Mouse (Mus musculus) B cell, adult 2 months (primary cell): ENCODE data around the gene Phc2.
A peak's percentile ranks its signal among the peaks of the same experiment; 100 is the strongest.

Experiments used
- DNase-seq, 2 experiments: peaks; one replicate each; pipeline ENCODE4 v3.0.0; 2022

The Phc2 gene

DNA sequence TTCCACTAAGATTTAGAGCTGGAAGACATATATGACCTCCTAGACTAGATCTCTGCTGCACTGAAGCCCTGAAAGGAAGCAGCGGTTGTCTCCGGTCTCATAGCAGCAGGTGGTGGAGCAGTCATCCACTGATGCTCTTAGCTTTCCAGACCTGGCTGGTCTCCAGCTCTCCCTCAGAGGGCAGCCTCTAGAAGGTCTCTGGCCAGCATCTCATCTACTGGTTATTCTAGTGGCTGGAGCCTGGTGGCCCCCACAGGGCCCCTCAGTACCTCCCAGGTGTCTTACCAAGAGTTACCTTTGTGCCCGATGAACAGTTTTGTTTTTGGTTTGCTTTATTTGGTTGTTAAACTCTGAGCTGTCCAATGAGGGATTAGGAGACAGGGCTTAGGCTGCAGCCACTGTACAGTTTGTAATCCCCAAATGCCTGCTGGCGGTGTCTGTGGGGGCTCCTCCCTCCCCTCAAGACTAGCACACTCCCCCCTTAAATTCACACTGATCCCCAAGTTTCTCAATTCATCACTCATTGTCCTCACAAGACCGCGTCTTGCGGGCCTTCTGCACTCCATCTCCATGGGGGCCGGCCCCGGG lies 66.7 kb downstream of the Phc2 start:
- DNase-seq: no peak

DNA sequence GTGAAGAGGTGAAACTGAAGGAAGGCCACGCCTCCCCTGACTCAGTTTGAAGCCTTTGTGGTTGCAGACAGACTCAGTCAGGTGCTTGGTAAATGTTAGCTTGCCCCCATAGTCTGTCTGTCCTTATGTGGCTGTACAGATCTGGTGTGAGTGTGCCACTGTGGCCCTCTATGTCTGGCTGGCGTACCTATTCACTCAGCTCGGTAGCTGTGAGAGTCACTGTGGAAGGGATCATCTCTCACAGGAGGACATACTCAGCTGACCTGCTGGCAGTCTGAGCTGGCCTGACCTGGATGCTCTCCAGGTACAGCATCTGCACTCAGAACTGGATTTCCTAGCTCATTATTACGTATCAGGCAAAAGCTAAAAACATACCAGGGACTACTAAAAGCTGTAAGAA lies 67.3 kb downstream of the Phc2 start:
- no peak for DNase-seq

DNA sequence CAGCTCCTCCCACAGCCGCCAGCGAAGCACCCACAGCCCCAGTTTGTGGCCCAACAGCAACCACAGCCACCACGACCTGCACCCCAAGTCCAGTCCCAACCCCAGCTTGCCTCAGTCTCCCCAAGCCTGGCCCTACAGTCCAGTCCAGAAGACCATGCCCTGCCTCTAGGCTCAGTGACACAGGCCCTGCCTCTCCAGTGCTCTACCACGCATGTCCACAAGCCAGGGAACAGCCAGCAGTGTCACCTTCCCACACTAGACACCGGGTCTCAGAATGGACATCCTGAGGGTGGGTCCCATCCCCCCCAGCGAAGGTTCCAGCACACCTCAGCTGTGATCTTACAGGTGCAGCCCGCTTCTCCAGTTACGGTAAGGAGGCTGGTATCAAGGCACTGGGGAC lies 68.4 kb downstream of the Phc2 start:
- DNase-seq: no peak

DNA sequence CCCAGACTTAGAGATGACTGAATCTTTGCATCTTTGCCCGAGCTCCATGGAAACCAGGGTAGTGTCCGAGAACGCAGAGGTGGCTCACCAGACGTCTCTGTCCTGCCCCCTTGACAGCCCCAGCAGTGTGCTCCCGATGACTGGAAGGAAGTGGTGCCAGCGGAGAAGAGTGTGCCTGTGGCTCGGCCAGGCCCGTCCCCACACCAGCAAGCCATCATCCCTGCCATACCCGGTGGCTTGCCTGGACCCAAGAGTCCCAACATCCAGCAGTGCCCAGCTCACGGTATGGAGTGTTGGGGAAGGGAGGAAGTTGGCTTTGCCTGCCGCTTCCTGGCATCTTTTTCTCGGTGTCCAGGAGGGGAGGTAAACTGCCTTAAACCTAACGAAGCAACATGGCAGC lies 68.9 kb downstream of the Phc2 start:
- no peak for DNase-seq

DNA sequence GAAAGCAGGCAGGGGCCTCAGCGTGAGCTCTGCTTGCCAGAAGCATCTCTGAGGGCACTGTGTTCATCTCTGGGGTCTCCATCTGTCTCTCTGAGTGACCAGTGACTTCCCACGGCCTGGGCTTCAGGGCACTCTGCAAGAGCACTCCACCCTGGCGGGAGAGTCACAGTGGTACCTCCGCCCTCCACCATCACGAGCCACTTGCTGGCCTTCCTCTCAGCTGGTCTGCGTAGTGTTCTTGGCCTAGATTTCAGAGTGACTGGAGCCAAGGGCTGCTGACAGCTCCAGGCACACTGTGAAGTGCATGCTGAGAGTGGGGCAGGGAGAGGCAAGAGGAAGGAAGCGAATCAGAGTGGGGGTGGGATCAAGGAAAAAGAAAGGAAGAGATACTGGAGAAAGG lies 69.6 kb downstream of the Phc2 start:
- no peak for DNase-seq

DNA sequence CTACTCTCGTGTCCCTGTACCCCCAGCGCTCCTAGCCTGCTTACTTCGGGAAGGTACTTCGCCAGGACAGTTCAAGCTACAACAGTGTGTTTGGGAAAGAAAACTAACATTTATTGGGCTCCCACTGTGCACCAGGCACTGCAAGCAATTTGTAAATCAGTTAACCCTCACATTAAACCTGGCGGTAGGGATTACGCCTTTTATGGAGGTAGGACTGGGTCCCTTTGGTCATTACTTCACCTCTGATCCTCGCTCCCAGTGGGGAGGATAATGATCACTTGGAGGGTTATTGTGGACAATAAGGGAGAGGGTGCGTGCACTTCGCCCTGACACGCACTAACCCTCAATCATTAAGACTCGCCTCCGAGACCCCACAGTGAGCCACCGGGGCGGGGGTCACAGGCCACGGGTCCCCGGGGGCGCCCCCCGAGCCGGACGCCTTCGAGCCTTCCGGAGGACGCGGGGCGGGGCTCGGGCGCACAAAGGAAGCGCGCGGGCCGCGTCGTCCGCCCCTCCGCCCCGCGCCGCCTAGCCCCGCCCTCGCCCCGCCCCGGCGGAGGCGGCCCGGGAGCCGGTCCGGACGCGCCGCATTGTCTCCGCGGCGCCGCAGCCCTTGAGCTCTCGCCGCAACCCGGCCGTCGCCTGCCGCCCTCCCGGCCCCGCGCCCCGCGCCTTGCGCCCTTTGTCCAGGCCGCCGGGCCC lies 72.7 kb downstream of the Phc2 start:
- peak; percentile 86 to 89 for DNase-seq

DNA sequence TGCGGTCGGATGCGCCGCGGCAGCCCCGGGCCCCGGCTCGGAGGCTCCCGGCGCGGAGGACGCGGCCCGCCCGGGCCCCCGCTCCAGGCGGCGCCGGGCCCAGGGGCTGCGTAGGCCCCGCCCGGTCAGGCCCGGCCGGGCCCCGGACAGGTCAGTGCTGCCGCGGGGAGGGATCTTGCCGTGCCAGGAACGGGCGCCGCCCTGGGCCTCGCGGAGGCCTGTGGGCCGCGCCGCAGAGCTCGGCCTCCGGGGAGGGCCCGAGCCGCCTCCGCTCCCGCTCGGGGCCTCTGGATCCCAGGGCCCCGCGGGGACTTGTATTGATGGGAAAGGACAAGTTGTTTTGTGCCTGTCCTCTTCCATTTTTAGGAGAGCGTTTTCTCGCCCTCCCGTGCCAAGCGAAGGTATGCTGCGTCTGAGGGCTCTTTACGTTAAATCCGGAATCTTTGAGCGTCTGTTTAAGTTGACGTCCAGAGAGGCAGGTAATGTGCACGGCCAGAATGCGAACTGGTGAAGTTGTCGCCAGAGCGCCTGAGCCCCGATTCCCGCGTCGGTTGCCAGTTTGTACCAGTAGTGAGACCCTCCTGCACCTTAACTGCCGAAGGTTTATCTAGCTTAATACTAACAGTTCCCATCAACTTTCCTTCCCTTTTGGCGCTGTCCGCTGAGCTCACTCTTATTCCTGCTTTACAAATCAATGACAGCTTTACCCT lies 73.4 kb downstream of the Phc2 start:
- peak; percentile 43 to 54 for DNase-seq

DNA sequence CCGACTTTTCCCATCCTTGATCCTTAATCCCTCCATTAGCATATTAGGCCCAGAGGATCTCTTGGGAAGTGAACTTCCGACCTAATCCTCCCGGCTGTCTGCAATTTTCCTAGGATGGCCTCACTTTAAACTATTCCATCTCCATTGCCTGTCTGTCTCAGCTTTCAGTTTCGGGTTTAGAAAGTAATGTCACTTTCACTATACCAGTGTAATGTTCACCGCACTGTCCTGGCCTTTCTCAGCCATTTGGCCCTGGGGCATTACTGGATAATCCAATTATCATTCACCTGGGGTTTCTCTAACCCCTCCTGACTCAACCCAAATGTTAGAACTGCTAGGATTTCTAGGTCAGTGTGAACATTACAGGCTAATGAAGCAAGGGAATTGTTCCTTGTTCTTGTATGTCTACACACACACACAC lies 73.9 kb downstream of the Phc2 start:
- peak in 1 of 2 experiments; percentile 23 for DNase-seq

DNA sequence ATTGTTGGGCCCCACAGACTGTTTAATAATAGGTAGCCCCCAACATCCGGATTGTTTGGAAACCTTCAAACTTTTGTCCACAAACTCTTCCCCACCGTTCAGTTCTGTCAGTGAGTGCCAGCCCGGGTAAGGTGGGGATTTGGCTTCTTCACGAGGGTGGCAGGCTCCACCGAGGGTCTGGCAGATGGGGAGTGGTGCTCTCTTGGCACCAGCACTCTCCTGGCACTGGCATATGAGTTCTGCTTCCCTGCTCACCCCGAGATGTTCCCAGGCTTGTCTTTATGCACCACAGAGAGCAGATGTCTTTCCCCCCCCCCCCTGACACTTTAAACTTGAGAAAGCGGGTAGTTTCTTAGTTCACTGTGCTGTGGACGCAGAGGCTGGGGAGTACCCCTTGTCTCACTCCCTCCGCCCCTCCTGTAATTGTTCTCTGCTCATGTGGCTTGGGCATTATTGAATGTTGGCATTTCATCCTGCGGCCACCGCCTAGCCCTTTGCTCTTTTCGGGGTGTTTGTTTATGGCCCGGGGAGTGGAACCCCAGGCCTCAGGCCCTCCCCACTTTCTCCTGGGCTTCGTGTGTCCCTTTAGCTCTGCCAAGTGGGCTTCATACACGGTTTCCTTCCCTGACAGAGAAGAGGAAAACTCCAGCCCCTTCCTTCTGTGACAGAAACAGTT lies 74.7 kb downstream of the Phc2 start:
- no peak for DNase-seq

DNA sequence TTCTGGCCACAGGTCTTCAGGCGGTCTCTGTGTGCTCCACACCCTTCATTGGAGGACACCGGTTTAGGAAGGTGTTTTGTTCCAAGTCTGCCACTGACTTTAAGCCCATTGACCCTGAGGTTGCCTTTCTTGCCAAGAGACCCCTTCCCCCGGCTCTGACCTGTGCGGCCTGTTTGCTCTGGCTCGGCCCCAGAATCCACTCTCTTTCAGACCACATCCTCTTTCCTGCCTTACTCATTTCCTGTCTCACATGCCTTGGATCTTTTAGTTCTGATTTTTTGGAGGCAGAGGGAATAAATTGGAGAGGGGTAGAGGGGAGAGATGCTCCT lies 75.2 kb downstream of the Phc2 start:
- no peak for DNase-seq

DNA sequence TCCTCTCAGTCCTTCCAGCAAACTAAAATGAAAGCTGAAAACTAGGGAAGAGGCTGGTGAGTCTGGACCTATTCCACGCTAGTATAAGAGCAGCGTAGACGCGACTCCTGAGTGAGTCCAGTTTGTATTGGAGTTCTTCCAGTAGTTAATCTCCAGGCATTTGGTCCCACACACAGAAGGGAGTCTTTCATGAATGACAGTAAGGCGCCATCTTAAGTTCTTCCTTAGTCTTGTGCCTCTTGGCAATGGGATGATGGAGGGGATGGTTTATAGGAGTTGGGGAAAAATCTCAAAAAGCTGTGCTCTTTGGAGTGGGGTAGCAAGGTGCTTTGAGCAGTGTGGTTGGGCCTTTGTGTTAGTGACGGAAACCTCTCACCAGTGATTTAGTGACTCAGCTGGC lies 75.8 kb downstream of the Phc2 start:
- DNase-seq: no peak

DNA sequence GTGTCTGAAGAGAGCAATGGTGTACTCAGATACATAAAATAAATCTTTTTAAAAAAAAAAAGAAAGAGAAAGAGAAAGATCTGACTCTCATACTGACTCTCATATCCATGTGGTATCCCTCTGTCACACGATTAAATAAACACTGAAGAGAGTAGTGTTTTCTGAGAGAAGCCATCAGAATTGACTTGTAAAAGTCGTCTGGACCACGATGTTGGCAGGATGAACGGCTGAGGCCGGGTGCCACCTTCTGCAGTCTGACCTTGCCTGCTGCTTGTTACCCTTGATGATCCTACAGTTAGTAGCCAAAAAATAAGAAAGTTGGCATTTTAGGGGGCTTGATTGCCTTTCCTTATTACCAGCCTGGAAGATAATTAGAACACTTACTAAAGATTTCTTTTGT lies 78.3 kb downstream of the Phc2 start:
- DNase-seq: no peak

DNA sequence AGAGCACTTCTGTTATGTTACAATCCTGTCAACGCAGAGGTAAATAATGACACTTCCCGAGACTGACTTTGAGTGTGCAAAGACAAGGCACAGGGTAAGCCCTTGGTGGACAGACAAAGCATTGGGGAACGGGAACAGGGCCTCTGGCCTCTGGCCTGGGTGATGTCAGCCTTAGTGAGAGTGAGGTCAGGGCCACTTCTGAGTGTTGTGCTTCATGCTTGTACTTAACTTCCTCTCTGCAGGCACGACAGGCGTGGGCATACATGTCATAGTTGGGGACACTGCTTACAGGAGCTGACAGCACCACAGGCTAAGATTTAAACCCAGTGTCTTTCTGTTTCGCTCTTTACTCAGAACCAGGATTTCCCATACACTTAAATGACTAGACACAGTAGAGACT lies 79.0 kb downstream of the Phc2 start:
- DNase-seq: peak; percentile 79 to 81

DNA sequence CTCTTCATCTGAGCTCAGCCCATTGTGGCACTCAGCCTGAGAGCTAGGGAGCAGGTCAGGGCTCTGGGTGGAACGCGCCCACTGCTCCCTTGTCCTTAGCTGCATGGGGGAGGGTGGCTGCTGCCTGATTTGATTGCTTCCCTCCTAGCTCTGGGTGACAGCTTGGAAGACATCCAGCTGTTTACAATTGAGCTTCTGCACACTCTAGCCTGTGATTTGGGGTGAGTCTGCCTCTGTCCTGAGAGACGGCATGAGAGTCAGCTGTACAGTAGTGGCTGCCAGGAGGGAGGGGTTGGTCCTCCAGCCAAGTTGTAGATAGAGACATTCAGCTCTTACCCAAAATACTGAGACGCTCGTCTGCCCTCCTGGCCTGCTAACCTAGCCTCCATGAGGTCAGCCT lies 79.7 kb downstream of the Phc2 start:
- no peak for DNase-seq

DNA sequence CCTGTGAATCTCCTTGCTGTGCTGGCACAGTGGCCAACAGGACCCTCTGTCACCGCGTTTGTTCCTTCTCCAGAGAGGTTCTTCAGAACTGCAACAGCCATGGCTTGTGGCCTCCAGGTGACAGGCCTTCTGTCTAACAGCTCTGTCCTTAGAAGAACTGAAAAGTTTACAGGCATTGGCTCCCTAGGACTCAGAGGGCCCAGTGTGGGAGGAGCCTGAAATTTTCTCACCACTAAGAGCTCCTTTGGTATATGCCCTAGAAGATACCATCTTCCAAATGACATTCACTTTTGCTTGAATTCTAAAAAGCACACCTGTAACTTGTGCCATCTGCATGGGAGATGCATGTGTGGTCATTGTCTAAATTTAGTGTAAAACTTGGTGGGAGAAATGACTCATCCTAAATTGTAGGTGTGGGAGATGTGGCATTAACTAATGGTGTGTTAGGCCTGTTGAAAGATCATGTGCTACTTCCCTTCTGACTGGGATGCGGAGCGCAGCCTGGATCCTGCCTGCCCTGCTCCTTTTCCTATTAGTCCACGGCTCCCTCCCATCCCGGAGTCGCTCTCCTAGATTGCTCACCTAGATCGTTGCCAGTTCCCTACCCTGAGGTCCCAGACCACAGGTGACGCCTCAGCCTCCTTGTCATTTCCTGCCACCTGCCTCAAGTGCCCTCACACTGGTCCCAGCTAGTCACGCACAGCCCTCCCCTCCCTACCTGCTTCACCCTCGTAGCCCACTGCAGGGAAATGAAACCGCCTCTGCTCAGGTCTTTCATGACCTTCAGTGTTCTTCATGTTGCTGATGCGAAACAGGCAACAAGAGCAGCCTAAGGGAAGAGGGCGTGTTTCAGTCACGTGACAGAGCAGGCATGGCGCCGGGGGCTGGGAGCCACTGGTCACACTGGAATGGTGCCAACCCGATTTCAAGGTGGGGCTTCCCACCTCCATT lies 80.5 kb downstream of the Phc2 start:
- DNase-seq: peak; percentile 86 to 91

DNA sequence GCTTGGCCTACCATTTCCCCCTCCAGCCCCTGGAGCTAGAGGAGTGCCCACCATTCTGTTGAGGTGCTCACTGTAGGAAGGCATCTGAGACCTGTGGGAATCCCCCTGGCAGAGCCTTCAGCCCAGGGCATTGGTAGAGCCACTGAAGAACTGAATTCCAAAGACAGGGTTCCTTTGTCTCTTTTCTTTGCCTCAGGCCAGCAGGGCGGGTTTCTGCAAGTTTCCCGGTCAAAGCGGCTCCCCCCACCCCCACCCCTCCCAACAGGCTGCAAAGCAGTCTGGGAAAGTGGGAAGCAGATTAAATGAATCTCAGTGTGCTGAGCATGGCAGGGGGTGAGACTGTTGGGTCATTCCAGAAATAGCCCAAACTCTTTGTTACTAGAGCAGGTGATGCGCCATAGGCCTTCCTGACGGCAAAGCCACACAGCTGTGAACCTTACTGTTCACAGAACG lies 82.7 kb downstream of the Phc2 start:
- DNase-seq: no peak

DNA sequence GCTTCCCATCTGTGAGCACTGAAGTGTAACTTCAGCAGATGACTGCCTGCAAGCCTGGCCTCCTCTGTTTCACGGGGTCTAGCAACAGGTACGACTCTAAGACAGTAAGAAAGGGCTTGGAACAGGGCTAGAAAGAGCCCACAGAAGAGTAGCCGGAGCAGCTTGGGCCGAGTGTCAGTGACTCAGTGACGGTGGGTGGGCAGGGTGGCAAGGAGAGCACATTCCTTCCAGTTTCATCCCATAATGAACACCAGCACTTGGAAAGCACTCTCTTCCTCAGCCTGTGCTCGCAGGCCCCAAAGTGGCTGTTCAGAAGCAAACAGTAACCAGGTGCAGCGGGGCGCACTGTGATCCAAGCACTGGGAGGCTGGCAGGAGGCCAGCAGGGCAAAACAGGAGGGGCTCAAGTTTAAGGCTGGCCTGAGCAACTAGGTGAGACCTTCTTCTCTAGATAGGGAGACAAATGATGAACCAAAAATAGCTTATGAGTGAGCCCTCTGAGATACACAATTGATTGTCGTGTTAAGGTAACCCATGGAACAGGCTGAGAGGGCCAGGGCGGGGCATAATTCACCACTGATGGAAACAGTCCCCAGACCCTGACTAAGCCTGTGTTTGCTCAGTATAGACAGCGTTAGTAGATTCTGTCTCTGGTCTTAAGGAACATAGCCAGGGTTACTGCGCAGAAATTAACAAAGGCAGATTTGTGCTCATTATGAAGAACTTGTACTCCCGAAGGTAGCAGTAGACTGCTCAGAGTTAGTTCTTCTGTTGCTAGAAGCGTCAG lies 83.5 kb downstream of the Phc2 start:
- no peak for DNase-seq

DNA sequence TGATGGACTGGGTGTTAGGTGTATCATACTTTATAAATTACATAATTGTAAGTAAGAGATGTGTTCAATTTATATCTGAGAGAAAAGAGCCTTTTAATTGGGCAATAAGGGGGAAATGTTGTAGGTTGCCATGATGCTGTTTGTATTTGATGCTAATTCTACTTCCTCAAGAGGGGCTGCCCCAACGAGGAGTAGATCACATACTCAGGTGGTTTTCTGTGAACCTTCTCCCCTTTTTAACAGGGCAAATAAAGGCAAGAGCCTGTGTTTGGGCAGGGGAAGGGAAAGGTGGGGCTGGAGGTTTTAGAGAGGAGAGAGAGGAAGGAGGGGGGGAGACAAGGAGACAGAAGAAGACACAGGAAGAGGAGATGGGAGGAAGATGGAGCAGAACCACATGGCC lies 86.4 kb downstream of the Phc2 start:
- DNase-seq: no peak

DNA sequence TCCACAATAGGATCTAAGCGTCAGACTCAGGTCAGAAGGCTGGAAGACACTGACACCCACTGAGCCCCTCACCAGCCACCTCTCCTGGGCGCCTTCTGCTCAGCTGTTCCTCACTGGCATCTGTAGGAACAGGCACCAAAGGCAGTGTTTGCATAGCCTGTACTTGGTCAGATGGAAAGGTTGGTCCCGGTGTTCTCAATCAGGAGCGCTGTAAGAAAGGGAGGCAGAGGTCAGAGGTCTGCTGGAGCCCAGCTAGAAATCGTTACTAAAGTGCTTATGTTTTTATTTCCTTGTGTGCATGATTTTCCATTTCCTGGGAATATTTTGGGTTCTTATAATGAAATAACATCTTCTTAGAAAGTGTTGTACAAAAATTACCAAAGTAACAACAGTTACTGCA lies 87.4 kb downstream of the Phc2 start:
- no peak for DNase-seq

DNA sequence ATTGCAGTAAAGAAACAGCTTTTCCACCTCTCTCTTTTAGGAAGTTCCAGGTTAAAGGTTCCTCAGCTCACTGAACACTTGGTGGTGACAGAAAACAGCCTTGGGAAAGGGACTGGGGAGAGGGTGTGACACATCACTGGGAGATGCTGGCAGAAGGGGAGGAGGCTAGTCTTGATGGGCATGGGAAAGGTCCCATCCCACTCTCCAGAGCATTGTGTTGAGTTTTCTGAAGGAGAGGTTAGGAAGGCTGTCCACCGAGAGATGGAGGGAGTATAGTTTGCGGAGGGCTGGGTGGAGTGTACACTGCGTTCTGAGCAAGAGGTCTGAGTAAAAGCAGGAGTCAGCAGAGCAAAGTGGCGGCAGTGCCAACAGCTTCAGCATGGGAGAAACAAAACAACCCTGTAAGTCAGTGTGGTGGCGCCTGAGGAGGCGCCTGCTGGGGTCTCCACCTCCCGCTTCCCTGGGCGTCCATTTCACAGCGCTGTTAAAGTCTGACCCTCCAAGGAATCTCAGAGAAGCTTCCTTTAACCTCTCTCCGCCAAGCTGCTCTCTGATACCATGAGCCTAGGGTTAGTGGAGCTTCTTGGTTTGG lies 88.0 kb downstream of the Phc2 start:
- no peak for DNase-seq

DNA sequence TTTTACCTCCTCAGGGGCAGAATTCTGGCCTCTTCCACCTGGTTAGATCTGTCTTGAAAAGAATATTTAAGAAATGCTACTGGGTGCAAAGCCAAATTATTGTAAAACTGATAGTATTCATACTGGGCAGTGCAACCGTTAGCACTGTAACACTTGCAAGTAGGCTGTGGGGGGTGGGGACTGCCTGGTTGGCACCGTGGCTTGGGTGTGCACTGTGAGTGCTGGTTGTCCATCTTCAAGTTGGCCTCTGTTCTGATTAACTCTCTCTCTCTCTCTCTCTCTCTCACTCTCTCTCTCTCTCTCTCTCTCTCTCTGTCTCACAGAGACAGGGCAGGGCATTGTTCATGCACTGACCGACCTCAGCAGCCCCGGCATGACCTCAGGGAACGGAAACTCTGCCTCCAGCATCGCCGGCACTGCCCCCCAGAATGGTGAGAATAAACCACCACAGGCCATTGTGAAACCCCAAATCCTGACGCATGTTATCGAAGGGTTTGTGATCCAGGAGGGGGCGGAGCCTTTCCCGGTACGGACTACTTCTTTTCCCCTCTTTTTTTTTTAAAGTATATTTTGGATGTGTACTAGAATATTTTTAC lies 88.6 kb downstream of the Phc2 start:
- no peak for DNase-seq
